Mouse (Mus musculus): ENCODE measurements around the gene Olfr1309. TPM values are rescaled to one million over a fixed set of nuclear protein-coding genes. Genes with fewer than 3 reads are reported as not detected.
"Not testable (repeated sequence)": the region's sequence is repeated elsewhere in the genome, so short reads cannot be mapped to it uniquely, and the experiment has no call there.

The Olfr1309 gene
- not detected in 2 replicates for polyA plus RNA-seq (2016; fragmentation: Nextera tagmentation; extraction: Ambion mirVana)

DNA sequence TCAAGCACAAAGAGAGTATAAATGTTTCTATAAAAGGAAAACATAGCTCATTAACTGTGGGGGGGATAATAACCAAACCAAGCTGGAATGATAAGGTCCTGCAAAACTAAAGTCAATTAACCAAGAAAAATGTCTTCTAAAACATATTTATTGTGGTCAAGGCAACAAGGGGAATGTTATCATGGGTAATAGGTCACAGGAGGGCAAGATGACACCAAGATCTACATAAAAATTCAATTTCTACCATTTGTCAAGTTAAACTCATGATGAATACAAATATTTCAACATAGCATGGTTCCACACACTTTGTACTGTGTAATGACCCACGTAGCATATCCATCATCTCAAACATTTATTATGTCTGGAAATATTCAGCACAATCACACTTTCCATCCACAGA, at the start of gene Olfr1309:
Gene Olfr1309 (minus strand): TSS at position 101 of the 400 bp plus-strand sequence.
- no peaks in the 10 kb centered on the region for H3K4me1 ChIP-seq
- H3K27ac ChIP-seq = no peak within 1 kb of the TSS
- H3K9me3 ChIP-seq = no peaks in the 10 kb centered on the region
- H3K27me3 ChIP-seq = no peaks in the 10 kb centered on the region
- no peak within 1 kb of the TSS for H3K4me3 ChIP-seq (replicated peaks)
- H3K9ac ChIP-seq = no peak within 1 kb of the TSS
- no peaks in the 10 kb centered on the region for H3K36me3 ChIP-seq (replicated peaks)
- ATAC-seq (ENCODE audit: low FRiP score) = no peak
- no peak within 1 kb of the TSS for H3K4me2 ChIP-seq
- WGBS = 70% methylated on average over 1 of the region's 1 CpGs

DNA sequence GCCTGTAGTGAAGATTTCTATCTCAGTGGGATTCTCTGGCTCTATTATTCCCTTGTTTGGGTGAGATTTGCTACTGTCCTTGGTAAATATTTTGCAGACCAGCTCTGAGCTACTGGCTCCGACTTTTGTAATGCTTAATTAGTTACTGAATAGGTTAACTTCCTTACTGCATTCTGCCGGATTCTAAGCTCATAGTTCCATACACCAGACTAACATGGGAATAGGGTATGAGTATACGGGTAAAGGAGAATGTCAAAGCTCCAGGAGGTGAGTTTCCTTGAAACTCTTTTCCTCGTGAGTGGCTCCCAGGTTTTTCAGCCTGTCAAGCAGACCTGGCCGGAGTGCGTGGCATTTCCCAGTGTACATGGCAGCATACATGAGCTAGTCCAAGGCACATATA, 36.9 kb upstream of the Olfr1309 start:
- not testable (repeated sequence) for H3K36me3 ChIP-seq (replicated peaks); H3K9me3 ChIP-seq; H3K27me3 ChIP-seq; H3K4me3 ChIP-seq (replicated peaks); H3K4me1 ChIP-seq; H3K9ac ChIP-seq; ATAC-seq (ENCODE audit: low FRiP score); H3K4me2 ChIP-seq; H3K27ac ChIP-seq
- 62% methylated on average over 6 of the region's 6 CpGs for WGBS

- Histone ChIP-seq H3K4me1 (no peaks in the 10 kb centered on the region), H3K4me3 (replicated peaks) (no peak within 1 kb of the TSS), H3K27ac (no peak within 1 kb of the TSS), H3K9me3 (no peaks in the 10 kb centered on the region), H3K27me3 (no peaks in the 10 kb centered on the region), H3K4me2 (no peak within 1 kb of the TSS), H3K36me3 (replicated peaks) (no peaks in the 10 kb centered on the region), H3K9ac (no peak within 1 kb of the TSS)
- WGBS = 86% methylated on average over 2 of the region's 2 CpGs
- no peak for ATAC-seq (ENCODE audit: low FRiP score)
Observed at GRCm38 (mm10) chr2:112024312-112024711, 34.2 kb upstream of the Olfr1309 start, which contains the start of gene Olfr1311. Gene Olfr1311, minus strand, starts transcription at chr2:112024412.

- no peaks in the 10 kb centered on the region for H3K27me3 ChIP-seq
- H3K9ac ChIP-seq = no peak overlapping the region
- no peaks in the 10 kb centered on the region for H3K36me3 ChIP-seq (replicated peaks)
- H3K4me3 ChIP-seq (replicated peaks) = no peak overlapping the region
- H3K27ac ChIP-seq = no peak overlapping the region
- H3K4me2 ChIP-seq = no peak overlapping the region
- whole genome bisulfite sequencing = 82% methylated on average over 3 of the region's 3 CpGs
- H3K9me3 ChIP-seq = no peaks in the 10 kb centered on the region
- H3K4me1 ChIP-seq = no peaks in the 10 kb centered on the region
- ATAC-seq (ENCODE audit: low FRiP score) = no peak
Observed at GRCm38 (mm10) chr2:112014900-112015299, 24.8 kb upstream of the Olfr1309 start.

- Histone ChIP-seq H3K4me1 (no peaks in the 10 kb centered on the region), H3K27me3 (no peaks in the 10 kb centered on the region), H3K36me3 (replicated peaks) (no peaks in the 10 kb centered on the region), H3K27ac (no peak within 1 kb of the TSS), H3K4me3 (replicated peaks) (no peak within 1 kb of the TSS), H3K9ac (no peak within 1 kb of the TSS), H3K4me2 (no peak within 1 kb of the TSS), H3K9me3 (no peaks in the 10 kb centered on the region)
- ATAC-seq (ENCODE audit: low FRiP score) = no peak
Observed at GRCm38 (mm10) chr2:112012608-112013007, 22.5 kb upstream of the Olfr1309 start, which contains the start of gene Olfr1310. Gene Olfr1310, minus strand, starts transcription at chr2:112012708.

DNA sequence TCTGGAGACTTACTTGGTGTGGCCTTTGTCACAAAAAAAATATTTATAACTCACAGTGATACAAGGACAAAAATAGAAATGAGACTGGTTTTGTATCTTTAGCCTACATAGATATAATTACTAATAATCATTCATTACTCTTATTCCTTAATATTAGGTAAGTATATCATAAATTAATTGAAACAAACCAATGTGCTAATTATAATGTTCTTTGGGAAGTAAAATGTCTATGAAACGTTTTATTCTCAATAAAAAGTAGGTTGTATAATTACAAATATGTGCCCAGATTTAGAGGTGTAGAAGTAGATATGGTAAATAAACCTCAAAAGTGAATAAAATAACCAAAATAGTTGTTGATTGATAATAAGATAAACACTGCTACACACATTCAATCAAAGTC, 25.2 kb downstream of the Olfr1309 start, which contains the start of gene Olfr1308:
Gene Olfr1308 (minus strand): TSS at position 101 of the 400 bp plus-strand sequence.
- Histone ChIP-seq H3K27ac (no peak within 1 kb of the TSS), H3K4me3 (replicated peaks) (no peak within 1 kb of the TSS)
- no peak for ATAC-seq (ENCODE audit: low FRiP score)

GRCm38 (mm10) chr2:111949340-111949739, 40.7 kb downstream of the Olfr1309 start, which contains the start of gene Olfr1307:
Gene Olfr1307, minus strand, starts transcription at chr2:111949440.
- no peaks in the 10 kb centered on the region for H3K27me3 ChIP-seq
- no peak within 1 kb of the TSS for H3K27ac ChIP-seq
- no peak for ATAC-seq (ENCODE audit: low FRiP score)
- H3K4me3 ChIP-seq (replicated peaks) = no peak within 1 kb of the TSS
- no peaks in the 10 kb centered on the region for H3K4me1 ChIP-seq
- no peak within 1 kb of the TSS for H3K9ac ChIP-seq
- no peak within 1 kb of the TSS for H3K4me2 ChIP-seq
- no peaks in the 10 kb centered on the region for H3K9me3 ChIP-seq
- no peaks in the 10 kb centered on the region for H3K36me3 ChIP-seq (replicated peaks)
- WGBS = 84% methylated on average over 1 of the region's 1 CpGs

More for the DNA sequence above, 25.2 kb downstream of the Olfr1309 start, which contains the start of gene Olfr1308:
- no peaks in the 10 kb centered on the region for H3K9me3 ChIP-seq
- no peaks in the 10 kb centered on the region for H3K36me3 ChIP-seq (replicated peaks)
- H3K4me1 ChIP-seq = no peaks in the 10 kb centered on the region
- H3K27me3 ChIP-seq = no peaks in the 10 kb centered on the region
- WGBS = 61% methylated on average over 1 of the region's 1 CpGs
- H3K4me2 ChIP-seq = no peak within 1 kb of the TSS
- no peak within 1 kb of the TSS for H3K9ac ChIP-seq

Other genes with a start within 250 kb of the Olfr1309 start
- not detected in 2 replicates for gene Olfr1301, start 239.3 kb downstream of the Olfr1309 start, polyA plus RNA-seq (2016; fragmentation: Nextera tagmentation; extraction: Ambion mirVana)
- gene Olfr1302, start 212.9 kb downstream of the Olfr1309 start, polyA plus RNA-seq (2016; fragmentation: Nextera tagmentation; extraction: Ambion mirVana) = not detected in 2 replicates
- not detected in 2 replicates for gene Olfr1303, start 169.9 kb downstream of the Olfr1309 start, polyA plus RNA-seq (2016; fragmentation: Nextera tagmentation; extraction: Ambion mirVana)
- not detected in 2 replicates for gene Olfr1305, start 113.1 kb downstream of the Olfr1309 start, polyA plus RNA-seq (2016; fragmentation: Nextera tagmentation; extraction: Ambion mirVana)
- not detected in 2 replicates for gene Olfr1306, start 74.0 kb downstream of the Olfr1309 start, polyA plus RNA-seq (2016; fragmentation: Nextera tagmentation; extraction: Ambion mirVana)
- not detected in 2 replicates for gene Olfr1307, start 40.8 kb downstream of the Olfr1309 start, polyA plus RNA-seq (2016; fragmentation: Nextera tagmentation; extraction: Ambion mirVana)
- gene Olfr1308, start 25.3 kb downstream of the Olfr1309 start, polyA plus RNA-seq (2016; fragmentation: Nextera tagmentation; extraction: Ambion mirVana) = not detected in 2 replicates
- gene Olfr1310, start 22.4 kb upstream of the Olfr1309 start, polyA plus RNA-seq (2016; fragmentation: Nextera tagmentation; extraction: Ambion mirVana) = not detected in 2 replicates
- not detected in 2 replicates for gene Olfr1311, start 34.1 kb upstream of the Olfr1309 start, polyA plus RNA-seq (2016; fragmentation: Nextera tagmentation; extraction: Ambion mirVana)
- not detected in 2 replicates for gene Olfr1312, start 60.0 kb upstream of the Olfr1309 start, polyA plus RNA-seq (2016; fragmentation: Nextera tagmentation; extraction: Ambion mirVana)
- gene Olfr1313, start 87.6 kb upstream of the Olfr1309 start, polyA plus RNA-seq (2016; fragmentation: Nextera tagmentation; extraction: Ambion mirVana) = not detected in 2 replicates
- gene Olfr1314, start 106.5 kb upstream of the Olfr1309 start, polyA plus RNA-seq (2016; fragmentation: Nextera tagmentation; extraction: Ambion mirVana) = not detected in 2 replicates
- not detected in 2 replicates for gene Olfr1315-ps1, start 125.2 kb upstream of the Olfr1309 start, polyA plus RNA-seq (2016; fragmentation: Nextera tagmentation; extraction: Ambion mirVana)
- not detected in 2 replicates for gene Olfr1316, start 144.7 kb upstream of the Olfr1309 start, polyA plus RNA-seq (2016; fragmentation: Nextera tagmentation; extraction: Ambion mirVana)
- not detected in 2 replicates for gene Olfr1317, start 150.0 kb upstream of the Olfr1309 start, polyA plus RNA-seq (2016; fragmentation: Nextera tagmentation; extraction: Ambion mirVana)
- gene Olfr1318, start 163.9 kb upstream of the Olfr1309 start, polyA plus RNA-seq (2016; fragmentation: Nextera tagmentation; extraction: Ambion mirVana) = not detected in 2 replicates
- gene Lpcat4, start 249.2 kb upstream of the Olfr1309 start, polyA plus RNA-seq (2016; fragmentation: Nextera tagmentation; extraction: Ambion mirVana) = 8.2 and 13.6 TPM in 2 replicates